8 mouse cellular contexts compared by ENCODE assay signal in the genomic region with DNA sequence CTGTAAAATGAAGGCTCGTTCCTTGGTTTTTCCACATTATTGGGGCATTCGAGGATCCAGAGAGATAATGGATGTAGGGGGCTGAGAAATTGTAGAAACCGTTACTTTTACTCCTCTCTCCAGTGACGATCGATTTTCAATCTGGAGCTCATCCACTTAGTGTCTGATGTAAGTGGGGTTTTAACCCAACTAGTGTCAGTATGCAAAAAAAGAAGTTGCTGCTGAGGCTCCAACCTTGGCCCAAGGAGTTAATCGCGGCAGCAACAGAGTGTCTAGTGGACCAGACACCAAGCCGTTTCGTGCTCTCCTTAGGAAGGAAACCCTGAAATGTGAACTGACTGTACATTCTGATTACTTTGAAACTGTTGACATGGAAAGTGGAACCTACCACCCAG. TPM values are rescaled to one million over a fixed set of nuclear protein-coding genes. Genes with fewer than 3 reads are reported as not detected.
DNase-seq lines count a peak whose midpoint lies in the region; ATAC-seq and TF ChIP-seq lines count a peak whose summit lies in the region.

No protein-coding gene starts in this region.

- peak overlapping the region; percentile 61; the same call in 1 of the 2 replicates for H3K27ac ChIP-seq in cerebellum, adult 2 months (ENCODE audit: insufficient read depth, low read length)
- H3K27ac ChIP-seq in spleen, adult 2 months (ENCODE audit: insufficient read depth, low read length), result peak overlapping the region; percentile 94
- peak overlapping the region; percentile 92 for H3K27ac ChIP-seq in limb, embryonic 13.5 days
- H3K27ac ChIP-seq in stomach, postnatal 0 days (replicated peaks), result peak overlapping the region; percentile 89

- no peak for DNase-seq in cerebellum, adult 2 months
- DNase-seq in cerebellum, adult 8-10 months, result no peak
- no peak for DNase-seq in spleen, adult 2 months (ENCODE audit: low read depth in 1 of 2, low spot score in 2 of 2)
- DNase-seq in spleen, postnatal 36 days (ENCODE audit: low spot score in 2 of 2), result no peak
- no peak for DNase-seq in stomach, postnatal 0 days (ENCODE audit: low spot score)
- no peak for DNase-seq in adipocyte (ENCODE audit: low spot score)
- DNase-seq in ovary, postnatal 36 days (ENCODE audit: low spot score), result no peak

- no peaks in the 10 kb centered on the region for H3K27me3 ChIP-seq in cerebellum, adult 2 months (ENCODE audit: control insufficient read depth, insufficient read depth, low read length)
- H3K27me3 ChIP-seq in spleen, adult 2 months (ENCODE audit: control insufficient read depth, insufficient read depth, low read length), result no peaks in the 10 kb centered on the region
- H3K27me3 ChIP-seq in limb, embryonic 13.5 days, result no peaks in the 10 kb centered on the region
- H3K27me3 ChIP-seq in stomach, postnatal 0 days (ENCODE audit: control insufficient read depth, insufficient read depth, low read length), result no peaks in the 10 kb centered on the region

- H3K4me3 ChIP-seq in cerebellum, adult 2 months (replicated peaks; ENCODE audit: insufficient read depth, low read depth, low read length), result peak overlapping the region; percentile 76
- H3K4me3 ChIP-seq in spleen, adult 2 months (ENCODE audit: extremely low read depth, insufficient read depth, insufficient read length), result peak overlapping the region; percentile 98
- peak overlapping the region; percentile 76 for H3K4me3 ChIP-seq in limb, embryonic 13.5 days
- peak overlapping the region; percentile 73 for H3K4me3 ChIP-seq in stomach, postnatal 0 days (ENCODE audit: low read depth, low read length)

- H3K9ac ChIP-seq in limb, embryonic 13.5 days, result peak overlapping the region; percentile 85
- H3K9ac ChIP-seq in stomach, postnatal 0 days (ENCODE audit: low read length), result peak overlapping the region; percentile 86

- no peak for TF ChIP-seq EP300 in stomach, postnatal 0 days (optimal IDR thresholded peaks at IDR 0.05)

- no peaks in the 10 kb centered on the region; the same call in none of the 2 replicates for H3K4me1 ChIP-seq in cerebellum, adult 2 months (ENCODE audit: control insufficient read depth, insufficient read depth, low read length)
- peaks cover 6% of the 10 kb centered on the region; the same call in 1 of the 2 replicates for H3K4me1 ChIP-seq in spleen, adult 2 months (ENCODE audit: control insufficient read depth, insufficient read depth, insufficient read length)
- H3K4me1 ChIP-seq in limb, embryonic 13.5 days, result peaks cover 31% of the 10 kb centered on the region
- H3K4me1 ChIP-seq in stomach, postnatal 0 days (replicated peaks; ENCODE audit: control insufficient read depth, insufficient read depth), result 0 out of 2 replicates have a peak, but pooled peaks cover 3% of the 10 kb centered on the region

- 0 out of 2 replicates have a peak, but pooled peaks cover 2% of the 10 kb centered on the region for H3K36me3 ChIP-seq in spleen, adult 2 months (ENCODE audit: control insufficient read depth, insufficient read depth, low read length)
- peaks cover 26% of the 10 kb centered on the region for H3K36me3 ChIP-seq in limb, embryonic 13.5 days
- H3K36me3 ChIP-seq in stomach, postnatal 0 days (ENCODE audit: control insufficient read depth, insufficient read depth, low read length), result no peaks in the 10 kb centered on the region

- 1% methylated on average over 9 of the region's 9 CpGs for WGBS in cerebellum, adult 2 months
- WGBS in spleen, adult 2 months, result 2% methylated on average over 9 of the region's 9 CpGs
- WGBS in limb, embryonic 13.5 days, result 2% methylated on average over 9 of the region's 9 CpGs
- WGBS in stomach, postnatal 0 days, result under 1% methylated on average over 9 of the region's 9 CpGs

- no peak for TF ChIP-seq CTCF in cerebellum, adult 2 months (IDR thresholded peaks at IDR 0.05; ENCODE audit: borderline replicate concordance, insufficient read depth, low read depth, low read length)
- TF ChIP-seq CTCF in spleen, adult 2 months (IDR thresholded peaks at IDR 0.05; ENCODE audit: extremely low read depth, insufficient read depth, insufficient read length, insufficient replicate concordance), result no peak
- TF ChIP-seq CTCF in stomach, postnatal 0 days (IDR thresholded peaks at IDR 0.05; ENCODE audit: low read depth), result no peak

- H3K4me2 ChIP-seq in limb, embryonic 13.5 days (replicated peaks), result peak overlapping the region; percentile 74
- H3K4me2 ChIP-seq in stomach, postnatal 0 days (replicated peaks; ENCODE audit: low read depth), result peak overlapping the region; percentile 74

- TF ChIP-seq POLR2A in cerebellum, adult 2 months (IDR thresholded peaks at IDR 0.05; ENCODE audit: borderline replicate concordance, insufficient read depth, low read length), result no peak
- no peak for TF ChIP-seq POLR2A in spleen, adult 2 months (IDR thresholded peaks at IDR 0.05; ENCODE audit: low read depth, low read length)

- H3K9me3 ChIP-seq in limb, embryonic 13.5 days, result no peaks in the 10 kb centered on the region
- H3K9me3 ChIP-seq in stomach, postnatal 0 days (ENCODE audit: control insufficient read depth, low read length), result no peaks in the 10 kb centered on the region

- no peak for ATAC-seq in limb, embryonic 13.5 days (ENCODE audit: low FRiP score, low read depth)
- ATAC-seq in stomach, postnatal 0 days (ENCODE audit: low FRiP score, low TSS enrichment), result no peak

RNA-seq across cellular contexts. Expression of a gene that starts 1.1 kb away (rescaled TPM):
- polyA plus RNA-seq in cerebellum, adult 2 months (2012; rRNA removed), result 133 and 137 TPM in 2 replicates
- 85.4 and 191 TPM in 2 replicates for polyA plus RNA-seq in spleen, adult 2 months (2012; rRNA removed)
- 71.6 and 74.3 TPM in 2 replicates for polyA plus RNA-seq in limb, embryonic 13.5 days (2015; fragmentation: Nextera tagmentation; extraction: Ambion mirVana)
- polyA plus RNA-seq in stomach, postnatal 0 days (2015; fragmentation: Nextera tagmentation; extraction: Ambion mirVana), result 118 and 120 TPM in 2 replicates

RNA-seq across cellular contexts. Expression of a gene that starts 5.7 kb away (rescaled TPM):
- polyA plus RNA-seq in cerebellum, adult 2 months (2012; rRNA removed), result 2.8 and 3.2 TPM in 2 replicates
- polyA plus RNA-seq in spleen, adult 2 months (2012; rRNA removed), result 12.7 and 16.8 TPM in 2 replicates
- 43.8 and 47.3 TPM in 2 replicates for polyA plus RNA-seq in limb, embryonic 13.5 days (2015; fragmentation: Nextera tagmentation; extraction: Ambion mirVana)
- 10.7 and 11.8 TPM in 2 replicates for polyA plus RNA-seq in stomach, postnatal 0 days (2015; fragmentation: Nextera tagmentation; extraction: Ambion mirVana)

RNA-seq across cellular contexts. Expression of a gene that starts 10.3 kb away (rescaled TPM):
- polyA plus RNA-seq in cerebellum, adult 2 months (2012; rRNA removed), result not detected in 2 replicates
- 15.3 and 17.1 TPM in 2 replicates for polyA plus RNA-seq in spleen, adult 2 months (2012; rRNA removed)
- not detected in 2 replicates for polyA plus RNA-seq in limb, embryonic 13.5 days (2015; fragmentation: Nextera tagmentation; extraction: Ambion mirVana)
- polyA plus RNA-seq in stomach, postnatal 0 days (2015; fragmentation: Nextera tagmentation; extraction: Ambion mirVana), result not detected in 2 replicates

RNA-seq across cellular contexts. Expression of a gene that starts 12.9 kb away (rescaled TPM):
- 15.8 and 17.7 TPM in 2 replicates for polyA plus RNA-seq in cerebellum, adult 2 months (2012; rRNA removed)
- 2.0 TPM in 2 replicates for polyA plus RNA-seq in spleen, adult 2 months (2012; rRNA removed)
- 2.3 and 3.3 TPM in 2 replicates for polyA plus RNA-seq in limb, embryonic 13.5 days (2015; fragmentation: Nextera tagmentation; extraction: Ambion mirVana)
- 2.6 and 3.1 TPM in 2 replicates for polyA plus RNA-seq in stomach, postnatal 0 days (2015; fragmentation: Nextera tagmentation; extraction: Ambion mirVana)

RNA-seq across cellular contexts. Expression of a gene that starts 29.7 kb away (rescaled TPM):
- 18.0 and 21.1 TPM in 2 replicates for polyA plus RNA-seq in cerebellum, adult 2 months (2012; rRNA removed)
- polyA plus RNA-seq in spleen, adult 2 months (2012; rRNA removed), result 11.8 and 13.8 TPM in 2 replicates
- polyA plus RNA-seq in limb, embryonic 13.5 days (2015; fragmentation: Nextera tagmentation; extraction: Ambion mirVana), result 370 and 372 TPM in 2 replicates
- polyA plus RNA-seq in stomach, postnatal 0 days (2015; fragmentation: Nextera tagmentation; extraction: Ambion mirVana), result 2,018 and 2,237 TPM in 2 replicates

Comparison
In these comparisons a context has a peak if more than half of its experiments do, and no peak if none do; other contexts are left out.
1. RNA of a gene that starts 10.3 kb away (polyA plus RNA-seq): 15.3 to 17.1 TPM in spleen, adult 2 months; not detected in cerebellum, adult 2 months, not detected in limb, embryonic 13.5 days and not detected in stomach, postnatal 0 days; every median in the first group is over 10 times any median in the second.
2. Peak in every context shown above with its lines, with median percentiles within 50 percentile points of each other: H3K27ac ChIP-seq and H3K4me3 ChIP-seq.